Mouse (Mus musculus): Measurements from ENCODE around the gene Tgfb3. TPM values are rescaled to one million over a fixed set of nuclear protein-coding genes. Genes with fewer than 3 reads are reported as not detected.

Gene Tgfb3
- total and polyA plus RNA-seq, 3 experiments: 0.34 TPM; not detected in 2

- dilution Hi-C loops (cut with MboI; ENCODE audit: extremely low pct_ligation_motif_present, extremely low pct_unique_long_range_greater_than_20kb, low sequenced_read_pairs): no loop called here
- H3K36me3 ChIP-seq (replicated peaks in 1 of 2; ENCODE audit: control insufficient read depth in 1 of 2, insufficient read depth in 1 of 2, low read length in 1 of 2): peaks cover 0 to 5% of the 10 kb centered on the region in 2 experiments
- H3K4me3 ChIP-seq (replicated peaks in 1 of 3; ENCODE audit: low read depth in 2 of 3, low read length in 2 of 3, poor library complexity in 1 of 3): no peak overlapping the region
- no peak overlapping the region for H3K27ac ChIP-seq (ENCODE audit: insufficient read depth, low read depth)
- H3K79me2 ChIP-seq (replicated peaks; ENCODE audit: control insufficient read depth, extremely low read depth, insufficient read depth, poor library complexity, severe bottlenecking): no peaks in the 10 kb centered on the region
- H3K9ac ChIP-seq (ENCODE audit: insufficient read depth, low read depth): no peak overlapping the region
- H3K4me1 ChIP-seq (ENCODE audit: control insufficient read depth in 1 of 2, insufficient read depth in 2 of 2): peaks cover 5 to 19% of the 10 kb centered on the region in 2 experiments
- H3K27me3 ChIP-seq (replicated peaks): no peaks in the 10 kb centered on the region
- no peak overlapping the region for H3K4me2 ChIP-seq (ENCODE audit: insufficient read depth, low read depth, poor library complexity, severe bottlenecking)
- no peak for TF ChIP-seq ZMIZ1 (IDR thresholded peaks at IDR 0.05; ENCODE audit: low read depth, low read length)
- no peak for TF ChIP-seq ELF1 (IDR thresholded peaks at IDR 0.05; ENCODE audit: low read depth, low read length)
- TF ChIP-seq MAZ (IDR thresholded peaks at IDR 0.05; ENCODE audit: low read depth, low read length): no peak
- TF ChIP-seq CHD1 (IDR thresholded peaks at IDR 0.05; ENCODE audit: low read depth, low read length): no peak
- TF ChIP-seq PAX5 (IDR thresholded peaks at IDR 0.05; ENCODE audit: low read length): no peak
- no peak for TF ChIP-seq ZKSCAN1 (IDR thresholded peaks at IDR 0.05; ENCODE audit: borderline replicate concordance, low read depth, low read length)
- TF ChIP-seq SMC3 (IDR thresholded peaks at IDR 0.05; ENCODE audit: low read depth, low read length): no peak
- TF ChIP-seq CHD2 (IDR thresholded peaks at IDR 0.05; ENCODE audit: low read length): no peak
- TF ChIP-seq USF1 (IDR thresholded peaks at IDR 0.05; ENCODE audit: low read depth, low read length): no peak
- TF ChIP-seq MAX (IDR thresholded peaks at IDR 0.05; ENCODE audit: low read length): no peak
- no peak for TF ChIP-seq EP300 (IDR thresholded peaks at IDR 0.05; ENCODE audit: low read length)
- TF ChIP-seq SIN3A (IDR thresholded peaks at IDR 0.05; ENCODE audit: low read length): no peak
- no peak for TF ChIP-seq MAFK (IDR thresholded peaks at IDR 0.05; ENCODE audit: insufficient replicate concordance, low read length)
- TF ChIP-seq USF2 (conservative IDR thresholded peaks at IDR 0.05; ENCODE audit: low read depth, low read length): no peak
- no peak for TF ChIP-seq ZC3H11A (IDR thresholded peaks at IDR 0.05; ENCODE audit: low read depth, low read length)
- no peak for TF ChIP-seq POLR2AphosphoS2 (IDR thresholded peaks at IDR 0.05; ENCODE audit: low read depth, low read length)
- TF ChIP-seq JUND (conservative IDR thresholded peaks at IDR 0.05; ENCODE audit: low read depth, low read length): no peak
- no peak for TF ChIP-seq NELFE (IDR thresholded peaks at IDR 0.05; ENCODE audit: low read depth, low read length)
- TF ChIP-seq MXI1 (IDR thresholded peaks at IDR 0.05; ENCODE audit: low read depth, low read length): no peak
- no peak for TF ChIP-seq GABPA (IDR thresholded peaks at IDR 0.05; ENCODE audit: insufficient replicate concordance, low read depth, low read length)
- DNase-seq (ENCODE audit: extremely low read depth): no peak
- in situ Hi-C loops (cut with MboI; ENCODE audit: low pct_ligation_motif_present, low pct_unique_long_range_greater_than_20kb, low sequenced_read_pairs): no loop called here
- no peaks in the 10 kb centered on the region for H3K9me3 ChIP-seq (replicated peaks; ENCODE audit: low read length)
These were observed 71.5 kb downstream of the Tgfb3 start for GRCm38 (mm10) chr12:86007377-86007776.

Other genes starting within 250 kb of the Tgfb3 start
- 5.6 and 8.6 TPM in 2 replicates for gene Ift43, start 3.5 kb upstream of the Tgfb3 start, total RNA-seq (2012; rRNA removed)
- 2.2 and 2.8 TPM in 2 replicates for gene Ift43, start 3.5 kb upstream of the Tgfb3 start, total RNA-seq (2014; rRNA removed)
- 1.9 and 2.0 TPM in 2 replicates for gene Ift43, start 3.5 kb upstream of the Tgfb3 start, polyA plus RNA-seq (2012; ENCODE audit: insufficient read length, low read depth)
- gene Gpatch2l, start 162.8 kb upstream of the Tgfb3 start, total RNA-seq (2012; rRNA removed): 7.8 and 8.5 TPM in 2 replicates
- 5.2 and 5.5 TPM in 2 replicates for gene Gpatch2l, start 162.8 kb upstream of the Tgfb3 start, total RNA-seq (2014; rRNA removed)
- gene Gpatch2l, start 162.8 kb upstream of the Tgfb3 start, polyA plus RNA-seq (2012; ENCODE audit: insufficient read length, low read depth): 8.0 and 8.9 TPM in 2 replicates

All from CH12.LX (cell line).